Mouse (Mus musculus) limb, embryonic 14.5 days (tissue): Measurements from ENCODE around the gene Vsig2. TPM values are rescaled to one million over a fixed set of nuclear protein-coding genes. Genes with fewer than 3 reads are reported as not detected.

Experiments used
- ATAC-seq: fragments of 200-750 bp; cut with Nextera tagmentation; 2 replicates; pipeline ENCODE4 v1.8.0; 2017; ENCODE audit warnings: low read depth, moderate number of reproducible peaks, moderate TSS enrichment; ENCODE audit not compliant: low FRiP score
- DNase-seq: peaks from one replicate; pipeline ENCODE4 v3.0.0-alpha.2; 2015; ENCODE audit warnings: low spot score
- H3K27ac ChIP-seq: fragments of 300-500 bp; sonication (generic); replicated peaks from 2 replicates; pipeline ENCODE4 v1.5.1; 2014; ENCODE audit warnings: low read depth, mild to moderate bottlenecking, low read length, moderate library complexity, mixed read lengths
- H3K27me3 ChIP-seq: fragments of 300-500 bp; sonication (generic); 2 replicates; pipeline ENCODE4 v1.6.1; 2014; ENCODE audit warnings: low read length, mixed read lengths; ENCODE audit not compliant: control insufficient read depth, insufficient read depth
- H3K36me3 ChIP-seq: fragments of 300-500 bp; sonication (generic); 2 replicates; pipeline ENCODE4 v1.6.1; 2014; ENCODE audit warnings: mild to moderate bottlenecking, low read length, moderate library complexity, mixed read lengths; ENCODE audit not compliant: control insufficient read depth, insufficient read depth
- H3K4me1 ChIP-seq: fragments of 300-500 bp; sonication (generic); 2 replicates; pipeline ENCODE4 v1.6.1; 2014; ENCODE audit warnings: antibody characterized with exemption, low read length, mixed read lengths; ENCODE audit not compliant: control insufficient read depth, insufficient read depth
- H3K4me2 ChIP-seq: fragments of 300-500 bp; sonication (generic); replicated peaks from 2 replicates; pipeline ENCODE4 v1.6.1; 2014; ENCODE audit warnings: low read depth, mild to moderate bottlenecking, low read length, moderate library complexity; ENCODE audit not compliant: severe bottlenecking
- H3K4me3 ChIP-seq: fragments of 300-500 bp; sonication (generic); replicated peaks from 2 replicates; pipeline ENCODE4 v1.5.1; 2014; ENCODE audit warnings: low read length
- H3K9ac ChIP-seq: fragments of 300-500 bp; sonication (generic); 2 replicates; pipeline ENCODE4 v1.6.1; 2014; ENCODE audit warnings: mild to moderate bottlenecking, low read depth, low read length, moderate library complexity; ENCODE audit not compliant: severe bottlenecking
- H3K9me3 ChIP-seq: fragments of 300-500 bp; sonication (generic); 2 replicates; pipeline ENCODE4 v1.6.1; 2016; ENCODE audit warnings: low read length; ENCODE audit not compliant: control insufficient read depth
- POLR2A ChIP-seq: fragments of 200-500 bp; IDR thresholded peaks from 2 replicates; pipeline ENCODE4 v1.8.0; 2012; ENCODE audit warnings: inconsistent platforms, mild to moderate bottlenecking, moderate library complexity, borderline replicate concordance; ENCODE audit not compliant: insufficient read depth, insufficient read length; ENCODE audit errors: extremely low read depth
- WGBS: fragments of 180-500 bp; shearing (Covaris S2); extraction: QIAGEN DNeasy Blood & Tissue Kit; methylation state at CpG from one replicate; pipeline ENCODE4 v1.1.7; 2014; 5-methylcytosine and 5-hydroxymethylcytosine counted together
- polyA plus RNA-seq, 2 experiments: library from polyadenylated mRNA; depleted of rRNA in 1 of 2; stranded (reverse) in 1 of 2; unstranded in 1 of 2; fragments of >200 nt; fragmentation: Nextera tagmentation in 1 of 2; extraction: Ambion mirVana in 1 of 2; gene quantifications; 2 replicates each; pipeline versions ENCODE4 v1.2.1 to v1.2.3; 2012 to 2014

Vsig2 gene
- polyA plus RNA-seq, 2 experiments: 0.59 to 5.2 TPM

DNA sequence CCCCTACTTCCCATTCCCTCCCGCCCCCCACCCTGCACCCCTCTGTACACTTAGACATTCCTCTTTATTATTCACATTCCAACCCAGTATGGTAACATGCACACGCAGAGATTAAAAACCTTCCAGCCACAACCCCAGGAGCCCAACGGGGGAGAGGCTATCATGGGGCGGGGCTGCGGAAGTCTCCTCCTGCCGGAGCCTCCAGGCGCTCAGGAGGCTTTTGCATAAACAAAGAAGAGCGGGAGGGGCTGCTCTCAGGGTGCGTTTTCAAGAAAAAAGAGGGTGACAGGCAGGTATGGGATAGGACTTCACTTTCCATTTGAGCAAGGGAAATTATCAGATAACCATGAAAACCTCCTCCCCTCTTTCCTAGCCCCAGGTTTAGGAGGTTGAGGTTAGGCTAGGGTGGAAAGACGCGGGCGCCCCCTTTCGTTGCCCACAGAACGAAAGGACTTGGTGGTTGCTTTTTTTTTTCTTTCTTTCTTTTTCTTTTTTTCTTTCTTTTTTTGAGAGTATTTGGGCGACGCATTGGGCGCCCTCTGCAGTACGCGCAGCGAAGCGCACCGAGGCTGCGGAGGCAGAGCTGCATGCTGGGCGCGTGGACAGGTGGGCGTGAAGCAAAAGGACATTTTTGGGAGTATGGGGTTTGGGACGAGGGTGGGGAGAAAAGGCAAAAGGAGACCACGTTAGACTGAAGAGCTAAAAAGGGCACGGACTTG is 5.6 kb downstream of the Vsig2 start:
- Histone ChIP-seq H3K9me3 (no peaks in the 10 kb centered on the region), H3K4me1 (0 out of 2 replicates have a peak, but pooled peaks cover 5% of the 10 kb centered on the region), H3K36me3 (no peaks in the 10 kb centered on the region), H3K9ac (no peak overlapping the region), H3K4me3 (peak overlapping the region; percentile 32), H3K27me3 (peaks cover 30% of the 10 kb centered on the region), H3K27ac (no peak overlapping the region), H3K4me2 (peak overlapping the region; percentile 53)
- ATAC-seq: 0 out of 2 replicates have a peak, but pooled peaks have one; percentile 10
- TF ChIP-seq POLR2A: no peak
- DNase-seq: peak; percentile 54
- 1% methylated on average over 29 of the region's 29 CpGs for WGBS

GRCm38 (mm10) chr9:37545166-37545610 is 6.1 kb downstream of the Vsig2 start:
- Histone ChIP-seq H3K4me1 (0 out of 2 replicates have a peak, but pooled peaks cover 5% of the 10 kb centered on the region), H3K4me2 (peak overlapping the region; percentile 53), H3K36me3 (no peaks in the 10 kb centered on the region), H3K9me3 (no peaks in the 10 kb centered on the region), H3K4me3 (peak overlapping the region; percentile 32), H3K27ac (no peak overlapping the region), H3K9ac (no peak overlapping the region), H3K27me3 (peaks cover 36% of the 10 kb centered on the region)
- DNase-seq: no peak
- no peak for ATAC-seq
- WGBS: 7% methylated on average over 17 of the region's 17 CpGs
- no peak for TF ChIP-seq POLR2A

DNA sequence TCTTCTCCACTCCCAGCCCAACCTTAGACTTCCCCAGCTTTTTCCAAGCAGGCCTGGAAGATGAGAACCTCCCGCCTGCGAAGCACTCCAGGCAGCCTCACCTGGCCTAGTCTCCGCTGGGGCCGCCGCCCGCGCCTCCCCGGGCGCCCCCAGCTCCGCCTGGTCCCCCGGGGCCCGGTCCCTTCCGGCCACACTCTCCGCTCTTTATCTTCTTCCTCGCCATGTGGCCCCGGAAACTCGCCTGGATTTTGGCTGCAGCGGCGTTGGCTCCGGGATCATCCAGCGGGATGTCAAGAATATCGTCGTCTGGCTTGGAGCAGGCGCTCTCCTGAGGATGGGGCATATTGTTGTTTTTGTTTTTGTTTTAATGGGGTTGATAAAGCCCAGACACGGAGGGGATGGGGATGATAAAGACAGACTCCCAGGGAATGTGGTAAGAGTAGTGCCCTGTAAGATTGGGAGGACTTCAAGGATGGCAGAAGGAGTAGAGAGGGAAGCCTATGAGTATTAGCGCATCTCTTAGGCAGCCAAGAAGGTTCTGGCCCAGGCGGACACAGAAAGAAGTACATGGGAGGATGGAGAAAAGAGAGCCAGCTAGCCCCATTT is 6.9 kb downstream of the Vsig2 start:
- H3K9me3 ChIP-seq: no peaks in the 10 kb centered on the region
- no peak overlapping the region for H3K9ac ChIP-seq
- 0 out of 2 replicates have a peak, but pooled peaks cover 5% of the 10 kb centered on the region for H3K4me1 ChIP-seq
- WGBS: 16% methylated on average over 27 of the region's 27 CpGs
- peaks cover 43% of the 10 kb centered on the region for H3K27me3 ChIP-seq
- no peak overlapping the region for H3K4me2 ChIP-seq
- no peak overlapping the region for H3K27ac ChIP-seq
- H3K4me3 ChIP-seq: no peak overlapping the region
- no peak for DNase-seq
- TF ChIP-seq POLR2A: no peak
- no peaks in the 10 kb centered on the region for H3K36me3 ChIP-seq
- no peak for ATAC-seq

- no peaks in the 10 kb centered on the region for H3K9me3 ChIP-seq
- no peak for TF ChIP-seq POLR2A
- WGBS: 81% methylated on average over 1 of the region's 1 CpGs
- DNase-seq (no peak), ATAC-seq (no peak)
- H3K27me3 ChIP-seq: peaks cover 52% of the 10 kb centered on the region
- no peak overlapping the region for H3K4me2 ChIP-seq
- no peaks in the 10 kb centered on the region for H3K36me3 ChIP-seq
- peaks cover 7% of the 10 kb centered on the region; the same call in 1 of the 2 replicates for H3K4me1 ChIP-seq
- H3K9ac ChIP-seq: no peak overlapping the region
- H3K4me3 ChIP-seq: no peak overlapping the region
- no peak overlapping the region for H3K27ac ChIP-seq
Observed at GRCm38 (mm10) chr9:37546889-37547288, 7.8 kb downstream of the Vsig2 start.

- ATAC-seq: no peak
- no peak for TF ChIP-seq POLR2A
Observed at GRCm38 (mm10) chr9:37550435-37550834, 11.4 kb downstream of the Vsig2 start.

More at GRCm38 (mm10) chr9:37550435-37550834, 11.4 kb downstream of the Vsig2 start:
- no peaks in the 10 kb centered on the region for H3K9me3 ChIP-seq
- no peak overlapping the region for H3K4me2 ChIP-seq
- H3K4me3 ChIP-seq: no peak overlapping the region
- H3K9ac ChIP-seq: no peak overlapping the region
- H3K4me1 ChIP-seq: peaks cover 7% of the 10 kb centered on the region
- no peaks in the 10 kb centered on the region for H3K36me3 ChIP-seq
- no peak for DNase-seq
- peaks cover 56% of the 10 kb centered on the region for H3K27me3 ChIP-seq
- 61% methylated on average over 1 of the region's 1 CpGs for WGBS
- H3K27ac ChIP-seq: no peak overlapping the region
